8 mouse cellular contexts compared by ENCODE assay signal in genomic region chr6:103306420-103307249, GRCm38 (mm10).
DNase-seq lines count a peak whose midpoint lies in the region; ATAC-seq lines count a peak whose summit lies in the region.

No protein-coding gene starts in this region.

- WGBS in forebrain, embryonic 11.5 days = 48% methylated on average over 8 of the region's 8 CpGs
- 57% methylated on average over 8 of the region's 8 CpGs for WGBS in forebrain, embryonic 10.5 days
- 51% methylated on average over 8 of the region's 8 CpGs for WGBS in hindbrain, embryonic 10.5 days
- WGBS in neural tube, embryonic 14.5 days = 38% methylated on average over 8 of the region's 8 CpGs

- H3K4me2 ChIP-seq in forebrain, embryonic 11.5 days (ENCODE audit: low read depth, low read length, severe bottlenecking) = no peak overlapping the region
- no peak overlapping the region for H3K4me2 ChIP-seq in neural tube, embryonic 14.5 days (ENCODE audit: low read depth, low read length)

- no peaks in the 10 kb centered on the region for H3K9me3 ChIP-seq in forebrain, embryonic 11.5 days (ENCODE audit: control insufficient read depth, low read length)
- no peaks in the 10 kb centered on the region for H3K9me3 ChIP-seq in forebrain, embryonic 10.5 days
- H3K9me3 ChIP-seq in hindbrain, embryonic 10.5 days = no peaks in the 10 kb centered on the region
- no peaks in the 10 kb centered on the region for H3K9me3 ChIP-seq in neural tube, embryonic 14.5 days (ENCODE audit: control insufficient read depth, low read length)

- H3K27ac ChIP-seq in forebrain, embryonic 11.5 days (ENCODE audit: low read depth, low read length) = no peak overlapping the region
- no peak overlapping the region for H3K27ac ChIP-seq in forebrain, embryonic 10.5 days
- peak overlapping the region; percentile 18; the same call in 1 of the 2 replicates for H3K27ac ChIP-seq in hindbrain, embryonic 10.5 days
- H3K27ac ChIP-seq in neural tube, embryonic 14.5 days (ENCODE audit: low read depth, low read length) = peak overlapping the region; percentile 45; the same call in 1 of the 2 replicates

- no peak for DNase-seq in forebrain, embryonic 11.5 days (ENCODE audit: low spot score)
- DNase-seq in forebrain, embryonic 10.5 days (ENCODE audit: extremely low spot score, low spot score) = no peak
- DNase-seq in thymus, postnatal 25 days = peak; percentile 9
- DNase-seq in thymus, postnatal 4 days = no peak
- no peak for DNase-seq in hindbrain, embryonic 10.5 days (ENCODE audit: low spot score)
- no peak for DNase-seq in heart, postnatal 25 days (ENCODE audit: low spot score)
- no peak for DNase-seq in spleen, postnatal 4 days (ENCODE audit: low spot score in 2 of 2)

- H3K36me3 ChIP-seq in forebrain, embryonic 11.5 days (ENCODE audit: control insufficient read depth, insufficient read depth, low read length) = no peaks in the 10 kb centered on the region
- no peaks in the 10 kb centered on the region for H3K36me3 ChIP-seq in forebrain, embryonic 10.5 days (replicated peaks)
- no peaks in the 10 kb centered on the region for H3K36me3 ChIP-seq in hindbrain, embryonic 10.5 days
- H3K36me3 ChIP-seq in neural tube, embryonic 14.5 days (ENCODE audit: control insufficient read depth, insufficient read depth, low read length) = no peaks in the 10 kb centered on the region

- intact Hi-C loops in heart, postnatal 25 days (cut with DNase I) = loop anchor here (1.0 kb wide), 1 partner anchor 377 kb away; no protein-coding TSS in a partner anchor

- ATAC-seq in forebrain, embryonic 11.5 days (replicated peaks; ENCODE audit: low FRiP score) = peak; percentile 67
- peak; percentile 83 for ATAC-seq in neural tube, embryonic 14.5 days (ENCODE audit: low read depth)

- H3K27me3 ChIP-seq in forebrain, embryonic 11.5 days (ENCODE audit: control insufficient read depth, insufficient read depth, low read length) = no peaks in the 10 kb centered on the region
- no peaks in the 10 kb centered on the region for H3K27me3 ChIP-seq in forebrain, embryonic 10.5 days (ENCODE audit: poor library complexity, severe bottlenecking)
- H3K27me3 ChIP-seq in hindbrain, embryonic 10.5 days (ENCODE audit: insufficient read depth, poor library complexity, severe bottlenecking) = no peaks in the 10 kb centered on the region
- no peaks in the 10 kb centered on the region for H3K27me3 ChIP-seq in neural tube, embryonic 14.5 days (ENCODE audit: control insufficient read depth, insufficient read depth, low read length)

- no peak overlapping the region for H3K9ac ChIP-seq in forebrain, embryonic 11.5 days (ENCODE audit: low read length)
- no peak overlapping the region; the same call in 1 of the 2 replicates for H3K9ac ChIP-seq in neural tube, embryonic 14.5 days (replicated peaks; ENCODE audit: low read depth, low read length)

- H3K4me1 ChIP-seq in forebrain, embryonic 11.5 days (replicated peaks; ENCODE audit: control insufficient read depth, insufficient read depth, low read length) = no peaks in the 10 kb centered on the region
- peaks cover 10% of the 10 kb centered on the region for H3K4me1 ChIP-seq in forebrain, embryonic 10.5 days
- no peaks in the 10 kb centered on the region; the same call in 1 of the 2 replicates for H3K4me1 ChIP-seq in hindbrain, embryonic 10.5 days (replicated peaks)
- H3K4me1 ChIP-seq in neural tube, embryonic 14.5 days (ENCODE audit: control insufficient read depth, insufficient read depth, low read length) = 0 out of 2 replicates have a peak, but pooled peaks cover 8% of the 10 kb centered on the region

- no peak overlapping the region for H3K4me3 ChIP-seq in forebrain, embryonic 11.5 days (ENCODE audit: low read depth, low read length)
- H3K4me3 ChIP-seq in forebrain, embryonic 10.5 days = no peak overlapping the region
- no peak overlapping the region for H3K4me3 ChIP-seq in hindbrain, embryonic 10.5 days
- no peak overlapping the region for H3K4me3 ChIP-seq in neural tube, embryonic 14.5 days (ENCODE audit: low read depth, low read length)

Comparison
In these comparisons a context has a peak if more than half of its experiments do, and no peak if none do; other contexts are left out.
1. H3K27ac ChIP-seq: peak in hindbrain, embryonic 10.5 days (single experiment) and neural tube, embryonic 14.5 days (single experiment); none in forebrain, embryonic 11.5 days (single experiment) and forebrain, embryonic 10.5 days (single experiment).